Mouse (Mus musculus) hindbrain, postnatal 0 days (tissue): ENCODE data around the gene Arid1b. TPM values are rescaled to one million over a fixed set of nuclear protein-coding genes. Genes with fewer than 3 reads are reported as not detected.
A peak's percentile ranks its signal among the peaks of the same experiment; 100 is the strongest.

Source experiments
- ATAC-seq: fragments of 200-750 bp; cut with Nextera tagmentation; 2 replicates; pipeline ENCODE4 v1.8.0; 2017; ENCODE audit warnings: mild to moderate bottlenecking, moderate TSS enrichment, moderate library complexity
- DNase-seq: peaks from one replicate; pipeline ENCODE4 v3.0.0-alpha.2; 2015; ENCODE audit warnings: low spot score
- H3K27ac ChIP-seq: fragments of 300-500 bp; sonication (generic); 2 replicates; pipeline ENCODE4 v1.5.1; 2014; ENCODE audit warnings: mild to moderate bottlenecking
- H3K27me3 ChIP-seq: fragments of 300-500 bp; sonication (generic); 2 replicates; pipeline ENCODE4 v1.6.1; 2014; ENCODE audit warnings: low read length, mixed read lengths; ENCODE audit not compliant: insufficient read depth
- H3K36me3 ChIP-seq: fragments of 300-500 bp; sonication (generic); 2 replicates; pipeline ENCODE4 v1.6.1; 2014; ENCODE audit warnings: low read length, mixed read lengths; ENCODE audit not compliant: insufficient read depth
- H3K4me1 ChIP-seq: fragments of 300-500 bp; sonication (generic); 2 replicates; pipeline ENCODE4 v1.6.1; 2014; ENCODE audit warnings: antibody characterized with exemption, low read length, mixed read lengths; ENCODE audit not compliant: insufficient read depth
- H3K4me2 ChIP-seq: fragments of 300-500 bp; sonication (generic); 2 replicates; pipeline ENCODE4 v1.6.1; 2014; ENCODE audit warnings: low read depth, mild to moderate bottlenecking, low read length, moderate library complexity, mixed read lengths
- H3K4me3 ChIP-seq: fragments of 300-500 bp; sonication (generic); 2 replicates; pipeline ENCODE4 v1.5.1; 2014; ENCODE audit warnings: low read length
- H3K9ac ChIP-seq: fragments of 300-500 bp; sonication (generic); replicated peaks from 2 replicates; pipeline ENCODE4 v1.6.1; 2014; ENCODE audit warnings: mild to moderate bottlenecking, low read length, moderate library complexity, mixed read lengths
- H3K9me3 ChIP-seq: fragments of 300-500 bp; sonication (generic); 2 replicates; pipeline ENCODE4 v1.6.1; 2016; ENCODE audit warnings: low read length, mixed read lengths
- CTCF ChIP-seq: IDR thresholded peaks from 2 replicates; pipeline ENCODE4 v1.5.1; 2016; ENCODE audit warnings: antibody characterized with exemption, control low read depth, low read depth
- WGBS: fragments of 180-500 bp; shearing (Covaris S2); extraction: QIAGEN DNeasy Blood & Tissue Kit; methylation state at CpG from one replicate; pipeline ENCODE4 v1.1.7; 2014; 5-methylcytosine and 5-hydroxymethylcytosine counted together
- polyA plus RNA-seq: library from polyadenylated mRNA; unstranded; fragments of >200 nt; fragmentation: Nextera tagmentation; extraction: Ambion mirVana; gene quantifications from 2 replicates; pipeline ENCODE4 v1.2.1, GENCODE M21; 2015
- total RNA-seq: library from RNA; depleted of rRNA; stranded (reverse); fragments of >200 nt; gene quantifications from 2 replicates; pipeline ENCODE4 v1.2.3, GENCODE M21; 2014

The Arid1b gene
- total and polyA plus RNA-seq, 2 experiments from 2014 or later: 10.5 to 62.5 TPM

DNA sequence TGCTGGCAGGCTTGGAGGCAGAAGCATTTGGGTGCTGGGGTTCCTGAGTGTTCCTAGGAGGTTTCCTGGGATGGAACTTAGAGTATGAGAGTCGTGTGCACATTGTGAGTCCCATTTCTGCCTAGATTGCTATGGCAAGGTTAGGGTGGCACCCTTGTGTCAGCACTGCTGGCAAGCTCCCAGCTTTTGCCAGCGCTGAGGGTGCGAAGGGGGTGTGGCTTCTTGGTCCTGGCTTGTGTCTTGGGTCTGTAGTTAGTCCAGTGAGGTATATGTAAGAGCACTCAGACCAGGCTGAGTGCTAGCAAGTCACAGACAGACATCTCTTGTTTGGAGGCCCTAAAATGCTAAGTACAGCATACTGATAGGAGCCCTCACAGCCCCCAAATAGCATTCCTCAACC lies 270.7 kb downstream of the Arid1b start:
- H3K4me2 ChIP-seq: no peak overlapping the region
- H3K4me1 ChIP-seq: no peaks in the 10 kb centered on the region
- no peak overlapping the region for H3K4me3 ChIP-seq
- H3K27me3 ChIP-seq: no peaks in the 10 kb centered on the region
- H3K9ac ChIP-seq: no peak overlapping the region
- no peak overlapping the region for H3K27ac ChIP-seq
- TF ChIP-seq CTCF: no peak
- H3K36me3 ChIP-seq: peaks cover 5% of the 10 kb centered on the region; the same call in 1 of the 2 replicates
- 84% methylated on average over 3 of the region's 3 CpGs for WGBS
- ATAC-seq (no peak), DNase-seq (no peak)
- no peaks in the 10 kb centered on the region for H3K9me3 ChIP-seq

DNA sequence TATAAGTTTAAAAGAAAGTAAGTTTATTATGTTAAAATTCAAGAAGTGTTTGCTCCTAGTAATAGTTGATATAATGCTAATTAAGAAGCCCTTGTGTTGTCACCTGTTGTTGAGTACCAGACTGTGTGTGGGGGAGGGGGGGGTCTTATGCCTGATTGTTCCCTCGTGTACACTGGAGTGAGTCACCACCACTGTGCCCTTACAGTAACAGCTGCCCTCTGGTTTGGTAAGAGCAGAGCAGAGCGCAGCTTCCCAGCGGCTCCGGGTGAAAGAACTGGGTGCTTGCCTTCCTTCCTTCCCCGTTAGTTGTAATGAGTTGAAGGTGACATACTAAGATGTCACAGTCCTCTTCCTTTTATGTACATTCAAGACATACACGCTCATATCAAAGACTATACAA lies 271.5 kb downstream of the Arid1b start:
- H3K4me1 ChIP-seq: no peaks in the 10 kb centered on the region
- no peak for TF ChIP-seq CTCF
- H3K4me2 ChIP-seq: no peak overlapping the region
- no peak for DNase-seq
- no peaks in the 10 kb centered on the region for H3K9me3 ChIP-seq
- no peak overlapping the region for H3K4me3 ChIP-seq
- 90% methylated on average over 6 of the region's 6 CpGs for WGBS
- H3K36me3 ChIP-seq: peaks cover 5% of the 10 kb centered on the region; the same call in 1 of the 2 replicates
- H3K27ac ChIP-seq: no peak overlapping the region
- H3K9ac ChIP-seq: no peak overlapping the region
- ATAC-seq: no peak
- H3K27me3 ChIP-seq: no peaks in the 10 kb centered on the region

DNA sequence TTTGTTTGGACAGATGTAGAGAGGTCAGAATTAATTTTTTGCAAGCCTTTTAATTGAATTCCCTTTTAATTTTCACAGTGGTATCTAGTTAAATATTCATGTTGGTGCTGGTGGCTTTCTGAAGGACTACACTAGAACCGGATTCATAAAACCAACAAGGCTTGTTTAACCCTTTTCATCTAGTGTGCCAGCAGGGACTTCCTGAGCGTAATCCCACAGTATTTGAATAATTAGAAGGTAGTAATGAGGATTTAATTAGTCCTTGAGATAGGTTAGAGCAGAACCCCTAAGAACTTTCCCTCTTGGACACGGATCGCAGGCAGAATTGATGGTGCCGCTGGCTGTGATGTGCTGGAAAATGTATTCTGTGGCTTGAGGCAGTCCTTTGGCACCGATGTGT lies 273.6 kb downstream of the Arid1b start:
- no peak overlapping the region for H3K9ac ChIP-seq
- ATAC-seq (no peak), DNase-seq (no peak)
- H3K27ac ChIP-seq: no peak overlapping the region
- H3K4me3 ChIP-seq: no peak overlapping the region
- TF ChIP-seq CTCF: no peak
- 59% methylated on average over 6 of the region's 6 CpGs for WGBS
- H3K4me2 ChIP-seq: no peak overlapping the region
- H3K4me1 ChIP-seq: peaks cover 6% of the 10 kb centered on the region; the same call in 1 of the 2 replicates
- peaks cover 5% of the 10 kb centered on the region; the same call in 1 of the 2 replicates for H3K36me3 ChIP-seq
- no peaks in the 10 kb centered on the region for H3K27me3 ChIP-seq
- H3K9me3 ChIP-seq: no peaks in the 10 kb centered on the region

DNA sequence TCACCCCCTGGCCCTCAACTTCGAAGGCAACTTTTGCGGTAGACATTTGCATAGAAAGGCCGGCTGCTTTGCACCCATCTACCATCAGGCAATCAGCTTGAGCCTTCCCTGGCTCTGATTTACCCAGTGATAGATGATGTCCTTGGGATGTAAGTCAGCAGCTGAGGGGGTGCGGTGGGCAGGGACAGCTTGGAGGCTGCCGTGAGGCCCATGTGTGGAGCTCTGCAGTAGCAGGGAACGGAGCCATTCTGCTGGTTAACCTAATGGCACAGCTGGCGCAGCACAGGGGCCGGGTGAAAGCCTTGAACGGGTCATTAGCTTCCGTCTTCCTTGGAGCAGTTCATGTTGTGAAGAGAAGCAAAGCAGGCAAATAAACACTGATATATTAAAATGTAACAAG lies 275.2 kb downstream of the Arid1b start:
- peaks cover 5% of the 10 kb centered on the region; the same call in 1 of the 2 replicates for H3K36me3 ChIP-seq
- H3K4me1 ChIP-seq: peaks cover 6% of the 10 kb centered on the region; the same call in 1 of the 2 replicates
- ATAC-seq (peak; percentile 53), DNase-seq (no peak)
- WGBS: 54% methylated on average over 10 of the region's 10 CpGs
- no peak for TF ChIP-seq CTCF
- H3K4me3 ChIP-seq: no peak overlapping the region
- no peak overlapping the region for H3K9ac ChIP-seq
- H3K4me2 ChIP-seq: no peak overlapping the region
- H3K27ac ChIP-seq: no peak overlapping the region; the same call in 1 of the 2 replicates
- H3K9me3 ChIP-seq: no peaks in the 10 kb centered on the region
- H3K27me3 ChIP-seq: no peaks in the 10 kb centered on the region

DNA sequence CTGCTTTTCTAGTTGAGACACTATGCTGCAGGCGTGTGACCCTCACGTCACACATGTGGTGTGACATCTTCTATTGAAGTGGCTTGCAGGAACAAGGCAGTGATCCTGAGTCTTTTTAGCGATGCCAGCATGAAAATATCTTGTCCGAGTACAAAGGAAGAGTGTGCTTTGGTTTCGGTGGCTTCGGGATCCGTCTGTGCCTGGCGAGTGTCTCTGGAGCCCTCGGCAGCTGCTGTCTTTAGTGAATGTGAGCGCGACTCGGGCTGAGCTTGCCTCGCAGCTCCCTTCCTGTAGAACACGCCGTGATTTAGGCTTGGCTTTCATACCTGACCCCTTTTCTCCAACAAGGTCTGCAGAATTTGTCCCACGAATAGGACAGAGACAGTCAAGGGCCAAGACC lies 275.6 kb downstream of the Arid1b start:
- no peaks in the 10 kb centered on the region for H3K27me3 ChIP-seq
- DNase-seq: no peak
- H3K4me2 ChIP-seq: no peak overlapping the region
- TF ChIP-seq CTCF: no peak
- H3K9ac ChIP-seq: no peak overlapping the region
- peaks cover 2% of the 10 kb centered on the region; the same call in 1 of the 2 replicates for H3K36me3 ChIP-seq
- ATAC-seq: no peak
- no peak overlapping the region for H3K4me3 ChIP-seq
- H3K4me1 ChIP-seq: peaks cover 6% of the 10 kb centered on the region; the same call in 1 of the 2 replicates
- WGBS: 55% methylated on average over 16 of the region's 16 CpGs
- H3K9me3 ChIP-seq: no peaks in the 10 kb centered on the region
- H3K27ac ChIP-seq: peak overlapping the region; percentile 51

DNA sequence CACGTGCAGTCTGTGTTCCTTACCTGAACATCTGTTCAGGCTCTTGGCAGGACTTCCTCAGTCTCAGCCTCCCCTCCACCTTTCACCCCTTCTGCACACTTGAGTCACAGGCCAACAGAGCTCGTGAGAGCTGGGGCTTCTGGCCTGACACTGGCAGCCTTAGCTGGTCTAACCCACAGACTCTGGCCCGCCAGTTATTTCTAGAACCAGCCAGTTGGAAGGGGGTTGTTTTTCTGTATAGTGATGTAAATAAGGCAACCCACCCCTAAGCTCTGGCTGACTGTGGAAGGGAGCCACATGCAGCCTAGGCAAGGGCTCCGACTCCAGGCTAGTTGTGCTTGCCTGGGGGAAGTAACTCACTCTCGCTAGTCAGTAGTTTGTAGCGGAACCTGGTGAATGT lies 276.7 kb downstream of the Arid1b start:
- Histone ChIP-seq H3K9me3 (no peaks in the 10 kb centered on the region), H3K9ac (no peak overlapping the region), H3K4me1 (peaks cover 6% of the 10 kb centered on the region; the same call in 1 of the 2 replicates), H3K4me2 (no peak overlapping the region), H3K27ac (no peak overlapping the region), H3K27me3 (no peaks in the 10 kb centered on the region), H3K36me3 (no peaks in the 10 kb centered on the region; the same call in 1 of the 2 replicates), H3K4me3 (no peak overlapping the region)
- TF ChIP-seq CTCF: no peak
- 59% methylated on average over 6 of the region's 6 CpGs for WGBS
- ATAC-seq (no peak), DNase-seq (no peak)

DNA sequence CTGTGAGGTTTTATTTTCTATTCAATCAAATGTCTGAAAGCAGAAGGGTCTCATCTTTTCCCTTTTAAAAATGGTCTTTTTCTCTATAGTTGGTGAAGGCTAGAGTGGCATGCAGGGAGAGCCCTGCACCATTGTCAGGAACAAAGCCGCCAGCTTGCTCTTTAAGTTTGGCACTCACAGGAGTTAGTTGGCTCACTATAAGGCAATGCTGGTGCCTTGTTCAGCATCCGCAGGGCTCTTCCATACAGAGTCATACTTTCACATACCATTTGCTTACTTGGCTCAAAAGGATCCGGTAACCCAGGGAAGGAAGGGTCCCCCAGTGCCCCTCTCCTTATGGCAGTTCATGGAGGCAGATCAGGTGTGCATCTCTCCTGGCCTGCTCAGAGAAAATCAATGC lies 279.0 kb downstream of the Arid1b start:
- no peak overlapping the region for H3K4me3 ChIP-seq
- no peak for TF ChIP-seq CTCF
- H3K27me3 ChIP-seq: no peaks in the 10 kb centered on the region
- DNase-seq (no peak), ATAC-seq (no peak)
- H3K4me1 ChIP-seq: peaks cover 6% of the 10 kb centered on the region; the same call in 1 of the 2 replicates
- H3K9me3 ChIP-seq: no peaks in the 10 kb centered on the region
- no peak overlapping the region for H3K27ac ChIP-seq
- H3K36me3 ChIP-seq: no peaks in the 10 kb centered on the region
- no peak overlapping the region for H3K4me2 ChIP-seq
- 58% methylated on average over 3 of the region's 3 CpGs for WGBS
- no peak overlapping the region for H3K9ac ChIP-seq
